Mouse (Mus musculus) stomach, postnatal 0 days (tissue): ENCODE data around the gene Stoml2.

Experiments used
- CTCF ChIP-seq: IDR thresholded peaks from 2 replicates; pipeline ENCODE4 v1.5.1; 2016; ENCODE audit warnings: antibody characterized with exemption, low read depth, mild to moderate bottlenecking, moderate library complexity
- EP300 ChIP-seq: optimal IDR thresholded peaks from 2 replicates; pipeline ENCODE3; 2016; ENCODE audit warnings: antibody characterized with exemption

GRCm38 (mm10) chr4:43035851-43036250 is 4.3 kb upstream of the Stoml2 start:
- no peak for TF ChIP-seq CTCF
- no peak for TF ChIP-seq EP300
